Mouse (Mus musculus) intestine, postnatal 0 days (tissue): Measurements from ENCODE around the gene Lmnb2. TPM values are rescaled to one million over a fixed set of nuclear protein-coding genes. Genes with fewer than 3 reads are reported as not detected.

Experiments
- ATAC-seq: fragments of 200-750 bp; cut with Nextera tagmentation; 2 replicates; pipeline ENCODE4 v1.8.0; 2017; ENCODE audit warnings: mild to moderate bottlenecking, moderate TSS enrichment, moderate library complexity
- H3K27ac ChIP-seq: fragments of 300-500 bp; sonication (generic); 2 replicates; pipeline ENCODE4 v1.5.1; 2014; ENCODE audit warnings: mild to moderate bottlenecking, low read depth, low read length, moderate library complexity
- H3K27me3 ChIP-seq: fragments of 300-500 bp; sonication (generic); replicated peaks from 2 replicates; pipeline ENCODE4 v1.6.1; 2014; ENCODE audit warnings: low read length, mixed read lengths; ENCODE audit not compliant: control insufficient read depth, insufficient read depth
- H3K36me3 ChIP-seq: fragments of 300-500 bp; sonication (generic); 2 replicates; pipeline ENCODE4 v1.6.1; 2014; ENCODE audit warnings: mild to moderate bottlenecking, moderate library complexity; ENCODE audit not compliant: control insufficient read depth, insufficient read depth
- H3K4me1 ChIP-seq: fragments of 300-500 bp; sonication (generic); replicated peaks from 2 replicates; pipeline ENCODE4 v1.6.1; 2014; ENCODE audit warnings: antibody characterized with exemption, low read length, mixed read lengths; ENCODE audit not compliant: control insufficient read depth, insufficient read depth
- H3K4me2 ChIP-seq: fragments of 300-500 bp; sonication (generic); replicated peaks from 2 replicates; pipeline ENCODE4 v1.6.1; 2014; ENCODE audit warnings: low read depth, mild to moderate bottlenecking, moderate library complexity
- H3K4me3 ChIP-seq: fragments of 300-500 bp; sonication (generic); 2 replicates; pipeline ENCODE4 v1.5.1; 2014; ENCODE audit warnings: low read depth, low read length
- H3K9ac ChIP-seq: fragments of 300-500 bp; sonication (generic); 2 replicates; pipeline ENCODE4 v1.6.1; 2014; ENCODE audit warnings: mild to moderate bottlenecking, low read depth, low read length
- H3K9me3 ChIP-seq: fragments of 300-500 bp; sonication (generic); 2 replicates; pipeline ENCODE4 v1.6.1; 2016; ENCODE audit warnings: mixed run types; ENCODE audit not compliant: control insufficient read depth
- CTCF ChIP-seq: sonication (generic); IDR thresholded peaks from 2 replicates; pipeline ENCODE4 v1.5.1; 2016; ENCODE audit warnings: low read depth, mild to moderate bottlenecking, control low read depth, antibody characterized with exemption, moderate library complexity
- WGBS: fragments of 180-500 bp; shearing (Covaris S2); extraction: QIAGEN DNeasy Blood & Tissue Kit; methylation state at CpG from one replicate; pipeline ENCODE4 v1.1.7; 2014; 5-methylcytosine and 5-hydroxymethylcytosine counted together
- polyA plus RNA-seq: library from polyadenylated mRNA; unstranded; fragments of >200 nt; fragmentation: Nextera tagmentation; extraction: Ambion mirVana; gene quantifications from 2 replicates; pipeline ENCODE4 v1.2.1, GENCODE M21; 2015

Gene Lmnb2
- polyA plus RNA-seq, 1 experiment from 2014 or later: 12.9 TPM

GRCm38 (mm10) chr10:80895697-80896096, 22.3 kb downstream of the Lmnb2 start:
- no peak overlapping the region for H3K9ac ChIP-seq
- no peaks in the 10 kb centered on the region for H3K27me3 ChIP-seq
- TF ChIP-seq CTCF: no peak
- ATAC-seq: no peak
- H3K9me3 ChIP-seq: no peaks in the 10 kb centered on the region
- WGBS: 79% methylated on average over 6 of the region's 6 CpGs
- H3K4me1 ChIP-seq: peaks cover 8% of the 10 kb centered on the region
- no peak overlapping the region for H3K4me2 ChIP-seq
- H3K4me3 ChIP-seq: no peak overlapping the region
- H3K36me3 ChIP-seq: peaks cover 8% of the 10 kb centered on the region; the same call in 1 of the 2 replicates
- no peak overlapping the region for H3K27ac ChIP-seq

- H3K9ac ChIP-seq: no peak overlapping the region
- H3K9me3 ChIP-seq: no peaks in the 10 kb centered on the region
- no peak for ATAC-seq
- peaks cover 4% of the 10 kb centered on the region; the same call in 1 of the 2 replicates for H3K27me3 ChIP-seq
- peaks cover 8% of the 10 kb centered on the region; the same call in 1 of the 2 replicates for H3K36me3 ChIP-seq
- no peak overlapping the region for H3K27ac ChIP-seq
- no peak overlapping the region for H3K4me2 ChIP-seq
- TF ChIP-seq CTCF: no peak
- H3K4me1 ChIP-seq: peaks cover 8% of the 10 kb centered on the region
- no peak overlapping the region for H3K4me3 ChIP-seq
- WGBS: 86% methylated on average over 7 of the region's 7 CpGs
Measured at GRCm38 (mm10) chr10:80895100-80895499, 22.9 kb downstream of the Lmnb2 start.

- H3K9ac ChIP-seq: no peak overlapping the region
- no peaks in the 10 kb centered on the region for H3K36me3 ChIP-seq
- H3K4me3 ChIP-seq: no peak overlapping the region
- no peaks in the 10 kb centered on the region for H3K4me1 ChIP-seq
- no peak for TF ChIP-seq CTCF
- H3K9me3 ChIP-seq: no peaks in the 10 kb centered on the region
- WGBS: 57% methylated on average over 11 of the region's 11 CpGs
- H3K27me3 ChIP-seq: peaks cover 15% of the 10 kb centered on the region
- H3K27ac ChIP-seq: no peak overlapping the region
- H3K4me2 ChIP-seq: no peak overlapping the region
- no peak for ATAC-seq
Measured at GRCm38 (mm10) chr10:80887181-80887580, 30.9 kb downstream of the Lmnb2 start.

DNA sequence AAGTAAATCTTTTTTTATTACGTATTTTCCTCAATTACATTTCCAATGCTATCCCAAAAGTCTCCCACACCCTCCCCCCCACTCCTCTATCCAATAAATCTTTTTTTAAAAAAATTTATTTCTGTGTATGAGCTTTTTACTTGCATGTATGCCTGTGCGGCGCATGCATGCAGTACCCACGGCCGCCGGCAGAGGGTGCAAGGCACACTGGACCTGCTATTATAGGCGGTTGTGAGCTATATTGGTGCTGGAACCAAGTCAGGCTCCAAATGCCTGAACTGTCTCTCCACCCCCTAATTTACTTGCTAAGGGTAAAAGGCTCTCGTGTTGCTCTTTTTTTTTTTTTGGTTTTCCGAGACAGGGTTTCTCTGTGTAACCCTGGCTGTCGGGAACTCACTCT, 36.7 kb downstream of the Lmnb2 start:
- Histone ChIP-seq H3K27ac (no peak overlapping the region), H3K9me3 (no peaks in the 10 kb centered on the region), H3K4me3 (no peak overlapping the region), H3K4me1 (no peaks in the 10 kb centered on the region), H3K36me3 (no peaks in the 10 kb centered on the region), H3K4me2 (no peak overlapping the region), H3K9ac (no peak overlapping the region), H3K27me3 (no peaks in the 10 kb centered on the region)
- 24% methylated on average over 10 of the region's 10 CpGs for WGBS
- TF ChIP-seq CTCF: peak; percentile 81
- ATAC-seq: no peak

GRCm38 (mm10) chr10:80880901-80881300, 37.1 kb downstream of the Lmnb2 start:
- ATAC-seq: no peak
- H3K9ac ChIP-seq: no peak overlapping the region
- H3K27me3 ChIP-seq: no peaks in the 10 kb centered on the region
- no peak overlapping the region for H3K4me3 ChIP-seq
- H3K36me3 ChIP-seq: no peaks in the 10 kb centered on the region
- 70% methylated on average over 2 of the region's 2 CpGs for WGBS
- TF ChIP-seq CTCF: no peak
- H3K27ac ChIP-seq: no peak overlapping the region
- H3K4me1 ChIP-seq: no peaks in the 10 kb centered on the region
- no peaks in the 10 kb centered on the region for H3K9me3 ChIP-seq
- H3K4me2 ChIP-seq: no peak overlapping the region

DNA sequence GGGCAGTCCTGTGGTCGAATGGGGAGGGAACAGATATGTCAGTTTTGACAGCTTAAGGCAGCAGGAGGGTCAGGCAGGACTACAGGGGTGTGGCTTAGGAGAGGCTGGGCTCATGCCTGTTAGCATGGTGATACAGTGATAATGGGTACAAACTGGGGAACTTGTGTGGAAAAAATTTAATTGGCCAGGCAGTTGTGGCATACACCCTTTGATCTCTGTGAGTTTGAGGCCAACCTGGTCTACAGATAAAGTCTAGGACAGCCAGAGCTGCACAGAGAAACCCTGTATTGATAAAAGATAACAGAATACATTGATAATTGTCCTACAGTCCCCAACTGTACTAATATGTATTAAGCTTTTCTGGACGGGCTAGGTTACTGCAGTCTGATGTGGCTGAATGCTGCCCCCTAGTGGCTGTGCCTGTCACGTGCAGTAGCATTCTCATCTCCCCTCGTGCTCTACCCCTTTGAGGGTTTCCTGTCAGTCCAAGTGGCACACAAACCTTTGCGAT, 37.9 kb downstream of the Lmnb2 start:
- 10% methylated on average over 5 of the region's 5 CpGs for WGBS
- Histone ChIP-seq H3K4me3 (no peak overlapping the region), H3K36me3 (no peaks in the 10 kb centered on the region), H3K27me3 (no peaks in the 10 kb centered on the region), H3K4me1 (no peaks in the 10 kb centered on the region), H3K4me2 (no peak overlapping the region), H3K9me3 (no peaks in the 10 kb centered on the region), H3K9ac (no peak overlapping the region), H3K27ac (no peak overlapping the region)
- peak; percentile 50; the same call in 1 of the 2 replicates for ATAC-seq
- TF ChIP-seq CTCF: peak; percentile 89

DNA sequence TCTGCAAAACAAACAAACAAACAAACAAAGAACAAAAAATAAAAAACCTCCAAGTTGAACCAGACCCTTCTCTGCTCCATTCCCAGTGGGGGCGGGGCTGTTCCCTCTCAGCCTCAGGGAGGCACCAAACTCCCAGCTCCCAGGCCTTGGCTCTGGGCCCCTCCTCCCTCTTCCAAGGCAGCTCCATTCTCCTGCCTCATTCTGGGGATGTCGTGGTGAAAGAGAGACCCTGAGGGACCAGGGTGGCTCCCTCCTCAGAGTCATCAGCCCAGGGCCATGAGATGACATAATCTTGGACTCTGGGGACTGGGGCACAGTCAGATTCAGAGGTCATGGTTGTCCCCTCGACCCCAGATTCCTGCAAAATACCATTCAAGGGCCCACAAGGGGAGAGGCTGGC, 41.5 kb downstream of the Lmnb2 start:
- WGBS: 31% methylated on average over 3 of the region's 3 CpGs
- no peak overlapping the region for H3K9ac ChIP-seq

More for the DNA sequence above, 41.5 kb downstream of the Lmnb2 start:
- TF ChIP-seq CTCF: no peak
- no peak overlapping the region for H3K4me3 ChIP-seq
- H3K4me2 ChIP-seq: no peak overlapping the region
- H3K27me3 ChIP-seq: no peaks in the 10 kb centered on the region
- H3K27ac ChIP-seq: no peak overlapping the region
- H3K4me1 ChIP-seq: no peaks in the 10 kb centered on the region
- no peak for ATAC-seq
- H3K36me3 ChIP-seq: no peaks in the 10 kb centered on the region
- H3K9me3 ChIP-seq: no peaks in the 10 kb centered on the region
